Mouse (Mus musculus) CH12.LX (cell line): ENCODE data around the gene Btf3. TPM values are rescaled to one million over a fixed set of nuclear protein-coding genes. Genes with fewer than 3 reads are reported as not detected.
A peak's percentile ranks its signal among the peaks of the same experiment; 100 is the strongest.

Source experiments
- DNase-seq: peaks from one replicate; pipeline ENCODE4 v3.0.0-alpha.2; 2013; ENCODE audit errors: extremely low read depth
- H3K27ac ChIP-seq: 2 replicates; pipeline ENCODE4 v1.5.1; 2012; ENCODE audit warnings: low read depth, mild to moderate bottlenecking, control low read depth, moderate library complexity; ENCODE audit not compliant: insufficient read depth
- H3K27me3 ChIP-seq: replicated peaks from 2 replicates; pipeline ENCODE3; 2012; ENCODE audit warnings: inconsistent platforms
- H3K36me3 ChIP-seq, 2 experiments: replicated peaks in 1 of 2; 2 replicates each; pipeline versions ENCODE3 to v1.6.1; 2012; ENCODE audit warnings: inconsistent platforms in 1 of 2, low read length in 1 of 2, mild to moderate bottlenecking in 1 of 2, mixed read lengths in 1 of 2, moderate library complexity in 1 of 2; ENCODE audit not compliant: control insufficient read depth in 1 of 2, insufficient read depth in 1 of 2
- H3K4me1 ChIP-seq, 2 experiments: 2 replicates each; pipeline ENCODE4 v1.6.1; 2012; ENCODE audit warnings: inconsistent platforms in 1 of 2, moderate library complexity in 1 of 2; ENCODE audit not compliant: insufficient read depth in 2 of 2, control insufficient read depth in 1 of 2
- H3K4me2 ChIP-seq: 2 replicates; pipeline ENCODE4 v1.6.1; 2012; ENCODE audit warnings: low read depth, mild to moderate bottlenecking, control low read depth; ENCODE audit not compliant: poor library complexity, insufficient read depth, severe bottlenecking
- H3K4me3 ChIP-seq, 3 experiments: fragments of 150-350 bp in 1 of 3; sonication (generic) in 1 of 3; replicated peaks in 1 of 3; 2 replicates each; pipeline versions ENCODE3 to v1.5.1; 2011 to 2012; ENCODE audit warnings: low read depth in 2 of 3, low read length in 2 of 3, mild to moderate bottlenecking in 2 of 3, moderate library complexity in 2 of 3, control low read depth in 1 of 3, improper control_type of control experiment in 1 of 3, inconsistent platforms in 1 of 3, mixed read lengths in 1 of 3; ENCODE audit not compliant: poor library complexity in 1 of 3
- H3K79me2 ChIP-seq: replicated peaks from 2 replicates; pipeline ENCODE4 v1.6.1; 2012; ENCODE audit warnings: mild to moderate bottlenecking, moderate library complexity; ENCODE audit not compliant: control insufficient read depth, poor library complexity, insufficient read depth, severe bottlenecking; ENCODE audit errors: extremely low read depth
- H3K9ac ChIP-seq: 2 replicates; pipeline ENCODE4 v1.6.1; 2012; ENCODE audit warnings: low read depth, mild to moderate bottlenecking, control low read depth, moderate library complexity; ENCODE audit not compliant: insufficient read depth
- H3K9me3 ChIP-seq: replicated peaks from 2 replicates; pipeline ENCODE3; 2012; ENCODE audit warnings: low read length, inconsistent platforms, mixed read lengths
- CTCF ChIP-seq, 2 experiments: IDR thresholded peaks in 1 of 2; conservative IDR thresholded peaks in 1 of 2; 2 replicates each; pipeline ENCODE4 v1.5.1; 2011 to 2012; ENCODE audit warnings: low read depth in 2 of 2, low read length in 2 of 2, improper control_type of control experiment in 1 of 2, inconsistent platforms in 1 of 2, mild to moderate bottlenecking in 1 of 2, moderate library complexity in 1 of 2
- ELF1 ChIP-seq: IDR thresholded peaks from 2 replicates; pipeline ENCODE4 v1.6.1; 2014; ENCODE audit warnings: low read depth, mild to moderate bottlenecking, inconsistent platforms, low read length, improper control_type of control experiment
- GABPA ChIP-seq: IDR thresholded peaks from 2 replicates; pipeline ENCODE4 v1.6.1; 2012; ENCODE audit warnings: low read depth, low read length, improper control_type of control experiment, inconsistent platforms; ENCODE audit not compliant: insufficient replicate concordance
- HCFC1 ChIP-seq: IDR thresholded peaks from 2 replicates; pipeline ENCODE4 v1.6.1; 2012; ENCODE audit warnings: low read depth, mild to moderate bottlenecking, inconsistent platforms, low read length, improper control_type of control experiment
- IRF4 ChIP-seq: IDR thresholded peaks from 2 replicates; pipeline ENCODE4 v1.6.1; 2014; ENCODE audit warnings: low read depth, mild to moderate bottlenecking, inconsistent platforms, low read length, improper control_type of control experiment
- KAT2A ChIP-seq: IDR thresholded peaks from 2 replicates; pipeline ENCODE4 v1.6.1; 2012; ENCODE audit warnings: low read length, improper control_type of control experiment, inconsistent platforms; ENCODE audit not compliant: insufficient replicate concordance
- MAFK ChIP-seq: IDR thresholded peaks from 2 replicates; pipeline ENCODE4 v1.6.1; 2011; ENCODE audit warnings: low read length, improper control_type of control experiment; ENCODE audit not compliant: insufficient replicate concordance
- MYC ChIP-seq: IDR thresholded peaks from 2 replicates; pipeline ENCODE4 v1.6.1; 2011; ENCODE audit warnings: low read depth, mild to moderate bottlenecking, improper control_type of control experiment, low read length
- NELFE ChIP-seq: IDR thresholded peaks from 2 replicates; pipeline ENCODE4 v1.6.1; 2011; ENCODE audit warnings: low read depth, low read length, improper control_type of control experiment
- POLR2A ChIP-seq: IDR thresholded peaks from 2 replicates; pipeline ENCODE4 v1.6.1; 2011; ENCODE audit warnings: low read depth, mild to moderate bottlenecking, improper control_type of control experiment, low read length
- POLR2AphosphoS2 ChIP-seq: IDR thresholded peaks from 2 replicates; pipeline ENCODE4 v1.6.1; 2011; ENCODE audit warnings: low read depth, low read length, improper control_type of control experiment
- SIN3A ChIP-seq: IDR thresholded peaks from 2 replicates; pipeline ENCODE4 v1.6.1; 2012; ENCODE audit warnings: low read length, improper control_type of control experiment, inconsistent platforms
- TBP ChIP-seq: conservative IDR thresholded peaks from 2 replicates; pipeline ENCODE4 v1.6.1; 2011; ENCODE audit warnings: low read depth, low read length, improper control_type of control experiment
- TCF12 ChIP-seq: IDR thresholded peaks from 2 replicates; pipeline ENCODE4 v1.6.1; 2014; ENCODE audit warnings: low read depth, mild to moderate bottlenecking, inconsistent platforms, low read length, improper control_type of control experiment
- UBTF ChIP-seq: IDR thresholded peaks from 2 replicates; pipeline ENCODE4 v1.6.1; 2012; ENCODE audit warnings: low read depth, mild to moderate bottlenecking, inconsistent platforms, low read length, improper control_type of control experiment, moderate library complexity
- USF1 ChIP-seq: IDR thresholded peaks from 2 replicates; pipeline ENCODE4 v1.6.1; 2014; ENCODE audit warnings: low read depth, mild to moderate bottlenecking, inconsistent platforms, low read length, improper control_type of control experiment
- USF2 ChIP-seq: conservative IDR thresholded peaks from 2 replicates; pipeline ENCODE4 v1.6.1; 2011; ENCODE audit warnings: low read depth, low read length, improper control_type of control experiment
- ZMIZ1 ChIP-seq: IDR thresholded peaks from 2 replicates; pipeline ENCODE4 v1.6.1; 2012; ENCODE audit warnings: low read depth, mild to moderate bottlenecking, inconsistent platforms, low read length, improper control_type of control experiment
- dilution Hi-C: fragments of 300-500 bp; cut with MboI; formaldehyde crosslinking; loops from 2 replicates; pipeline ENCODE4 v1.14.3; 2020; ENCODE audit warnings: low sequenced_read_pairs; ENCODE audit not compliant: extremely low pct_unique_long_range_greater_than_20kb, extremely low pct_ligation_motif_present
- in situ Hi-C: fragments of 300-500 bp; cut with MboI; formaldehyde crosslinking; loops from 3 replicates; pipeline ENCODE4 v1.14.3; 2019; ENCODE audit warnings: low sequenced_read_pairs, low pct_ligation_motif_present, low pct_unique_long_range_greater_than_20kb, mixed read lengths
- polyA plus RNA-seq: library from polyadenylated mRNA; unstranded; fragments of >175 nt; gene quantifications from 2 replicates; pipeline ENCODE4 v1.2.1, GENCODE M21; 2012; ENCODE audit warnings: low read depth; ENCODE audit not compliant: insufficient read length
- total RNA-seq, 2 experiments: library from RNA; depleted of rRNA; stranded (reverse); fragments of 300-350 nt in 1 of 2; fragments of >200 nt in 1 of 2; gene quantifications; 2 replicates each; pipeline ENCODE4 v1.2.3; 2012 to 2014

Gene Btf3
- total and polyA plus RNA-seq, 3 experiments = 1,038 to 1,568 (median 1,367) TPM

GRCm38 (mm10) chr13:98316140-98316479 lies 696 bp downstream of the Btf3 start:
- peaks cover 4 to 28% of the 10 kb centered on the region in 2 experiments; a peak in 3 of 4 replicates for H3K4me1 ChIP-seq
- peaks cover 55% of the 10 kb centered on the region for H3K79me2 ChIP-seq
- no peak for DNase-seq
- in situ Hi-C loops = no loop called here
- peak overlapping the region; percentile 97; the same call in 1 of the 2 replicates for H3K4me2 ChIP-seq
- H3K4me3 ChIP-seq = peak overlapping the region; percentile 74 to 99 (median 94)
- dilution Hi-C loops = no loop called here
- peak overlapping the region; percentile 100 for H3K9ac ChIP-seq
- no peaks in the 10 kb centered on the region for H3K9me3 ChIP-seq
- H3K36me3 ChIP-seq = peaks cover 25 to 41% of the 10 kb centered on the region in 2 experiments
- H3K27me3 ChIP-seq = no peaks in the 10 kb centered on the region
- TF ChIP-seq NELFE = no peak
- peak overlapping the region; percentile 61; the same call in 1 of the 2 replicates for H3K27ac ChIP-seq

GRCm38 (mm10) chr13:98315124-98315523 lies 1.7 kb downstream of the Btf3 start:
- dilution Hi-C loops = no loop called here
- peaks cover 33 to 48% of the 10 kb centered on the region in 2 experiments for H3K36me3 ChIP-seq
- peaks cover 65% of the 10 kb centered on the region for H3K79me2 ChIP-seq
- no peak overlapping the region for H3K27ac ChIP-seq
- 0 out of 2 replicates have a peak, but pooled peaks have one; percentile 41 for TF ChIP-seq POLR2AphosphoS2
- no peak for TF ChIP-seq ELF1
- H3K4me1 ChIP-seq = peaks cover 9 to 38% of the 10 kb centered on the region in 2 experiments; a peak in 3 of 4 replicates
- in situ Hi-C loops = no loop called here
- H3K9ac ChIP-seq = peak overlapping the region; percentile 100
- DNase-seq = no peak
- peak overlapping the region; percentile 100 for H3K4me2 ChIP-seq
- peak overlapping the region; percentile 48 to 94 (median 74) for H3K4me3 ChIP-seq
- H3K9me3 ChIP-seq = no peaks in the 10 kb centered on the region
- H3K27me3 ChIP-seq = no peaks in the 10 kb centered on the region

GRCm38 (mm10) chr13:98313631-98314030 lies 3.2 kb downstream of the Btf3 start:
- dilution Hi-C loops = no loop called here
- no peak for DNase-seq
- H3K4me2 ChIP-seq = peak overlapping the region; percentile 21; the same call in 1 of the 2 replicates
- TF ChIP-seq NELFE (no peak), GABPA (no peak), UBTF (no peak), MAFK (no peak), MYC (no peak), IRF4 (no peak), POLR2A (no peak), HCFC1 (no peak), ELF1 (no peak), TCF12 (no peak), KAT2A (no peak), USF1 (no peak), TBP (no peak), USF2 (no peak), SIN3A (no peak), CTCF (conservative IDR thresholded peaks at IDR 0.05 in 1 of 2, IDR thresholded peaks at IDR 0.05 in 1 of 2; ENCODE audit: low read depth in 2 of 2, low read length in 2 of 2) (no peak), ZMIZ1 (no peak)
- TF ChIP-seq, all 38 proteins: peak for 0
- no peaks in the 10 kb centered on the region for H3K27me3 ChIP-seq
- peak overlapping the region in 1 of 3 experiments; percentile 28 for H3K4me3 ChIP-seq
- peak overlapping the region; percentile 63; the same call in 1 of the 2 replicates for H3K9ac ChIP-seq
- H3K4me1 ChIP-seq = peaks cover 9 to 51% of the 10 kb centered on the region in 2 experiments; a peak in 3 of 4 replicates
- no peak overlapping the region for H3K27ac ChIP-seq
- peaks cover 43 to 60% of the 10 kb centered on the region in 2 experiments for H3K36me3 ChIP-seq
- in situ Hi-C loops = no loop called here
- H3K9me3 ChIP-seq = no peaks in the 10 kb centered on the region
- peaks cover 67% of the 10 kb centered on the region for H3K79me2 ChIP-seq
